Mouse (Mus musculus) heart, embryonic 11.5 days (tissue): ENCODE data around the gene Ltbp2. TPM values are rescaled to one million over a fixed set of nuclear protein-coding genes. Genes with fewer than 3 reads are reported as not detected.

Experiments used
- ATAC-seq: fragments of 200-750 bp; cut with Nextera tagmentation; replicated peaks from 2 replicates; pipeline ENCODE4 v1.8.0; 2017; ENCODE audit warnings: moderate library complexity; ENCODE audit not compliant: insufficient number of reproducible peaks, low FRiP score, low TSS enrichment
- H3K27ac ChIP-seq: fragments of 300-500 bp; sonication (generic); 2 replicates; pipeline ENCODE4 v1.5.1; 2014; ENCODE audit warnings: mild to moderate bottlenecking, low read depth, low read length
- H3K27me3 ChIP-seq: fragments of 300-500 bp; sonication (generic); 2 replicates; pipeline ENCODE4 v1.6.1; 2014; ENCODE audit warnings: mild to moderate bottlenecking, low read length, mixed read lengths; ENCODE audit not compliant: control insufficient read depth, insufficient read depth
- H3K36me3 ChIP-seq: fragments of 300-500 bp; sonication (generic); 2 replicates; pipeline ENCODE4 v1.6.1; 2014; ENCODE audit warnings: mild to moderate bottlenecking, low read length, moderate library complexity, mixed read lengths; ENCODE audit not compliant: control insufficient read depth, insufficient read depth
- H3K4me1 ChIP-seq: fragments of 300-500 bp; sonication (generic); 2 replicates; pipeline ENCODE4 v1.6.1; 2014; ENCODE audit warnings: low read length; ENCODE audit not compliant: control insufficient read depth, insufficient read depth
- H3K4me2 ChIP-seq: fragments of 300-500 bp; sonication (generic); 2 replicates; pipeline ENCODE4 v1.6.1; 2014; ENCODE audit warnings: mild to moderate bottlenecking, moderate library complexity
- H3K4me3 ChIP-seq: fragments of 300-500 bp; sonication (generic); 2 replicates; pipeline ENCODE4 v1.5.1; 2014; ENCODE audit warnings: low read depth, low read length
- H3K9ac ChIP-seq: fragments of 300-500 bp; sonication (generic); 2 replicates; pipeline ENCODE4 v1.6.1; 2014; ENCODE audit warnings: mild to moderate bottlenecking, low read depth, low read length, moderate library complexity
- H3K9me3 ChIP-seq: fragments of 300-500 bp; sonication (generic); replicated peaks from 2 replicates; pipeline ENCODE4 v1.6.1; 2016; ENCODE audit warnings: low read length; ENCODE audit not compliant: control insufficient read depth
- WGBS: fragments of 180-500 bp; shearing (Covaris S2); extraction: QIAGEN DNeasy Blood & Tissue Kit; methylation state at CpG from one replicate; pipeline ENCODE4 v1.1.7; 2014; ENCODE audit not compliant: insufficient replicate concordance; 5-methylcytosine and 5-hydroxymethylcytosine counted together
- polyA plus RNA-seq: library from polyadenylated mRNA; unstranded; fragments of >200 nt; fragmentation: Nextera tagmentation; extraction: Ambion mirVana; gene quantifications from 2 replicates; pipeline ENCODE4 v1.2.1, GENCODE M21; 2014

Ltbp2 gene
- polyA plus RNA-seq, 1 experiment from 2014 or later: 0.37 TPM

DNA sequence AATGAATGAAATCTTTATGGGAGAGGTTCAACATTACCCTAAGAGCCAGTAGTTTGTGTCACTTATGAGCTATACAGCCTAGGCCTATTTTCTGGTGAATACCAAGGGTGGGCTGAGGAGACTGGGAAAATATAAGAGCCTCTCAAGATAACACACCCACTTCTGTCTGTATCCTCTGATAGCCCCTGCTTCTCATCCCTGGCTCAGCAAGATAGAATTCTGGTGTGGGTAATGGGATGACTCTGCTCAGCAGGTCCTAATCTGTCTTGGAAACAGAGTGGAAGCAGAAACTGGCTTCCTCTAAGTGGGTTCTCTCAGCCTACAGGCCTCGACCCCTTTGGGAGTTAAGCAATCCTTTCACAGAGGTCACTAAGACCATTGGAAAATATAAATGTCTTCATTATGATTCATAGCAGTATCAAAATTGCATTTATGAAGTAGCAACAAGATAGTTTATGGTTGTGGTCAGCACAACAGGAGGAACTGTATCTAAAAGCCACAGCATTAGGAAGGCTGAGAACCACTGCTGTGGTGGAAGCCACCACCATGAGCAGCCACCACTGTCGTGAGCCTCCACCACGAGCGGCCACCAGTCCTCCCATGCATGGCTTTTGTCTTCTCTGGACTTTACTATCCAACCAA, 21.8 kb downstream of the Ltbp2 start:
- H3K4me2 ChIP-seq: no peak overlapping the region
- H3K4me3 ChIP-seq: no peak overlapping the region
- no peak overlapping the region for H3K27ac ChIP-seq
- H3K36me3 ChIP-seq: no peaks in the 10 kb centered on the region
- ATAC-seq: 0 out of 2 replicates have a peak, but pooled peaks have one; percentile 32
- H3K27me3 ChIP-seq: peaks cover 7% of the 10 kb centered on the region; the same call in 1 of the 2 replicates
- no peak overlapping the region for H3K9ac ChIP-seq
- 70% methylated on average over 4 of the region's 4 CpGs for WGBS
- peaks cover 7% of the 10 kb centered on the region for H3K4me1 ChIP-seq
- no peaks in the 10 kb centered on the region for H3K9me3 ChIP-seq

DNA sequence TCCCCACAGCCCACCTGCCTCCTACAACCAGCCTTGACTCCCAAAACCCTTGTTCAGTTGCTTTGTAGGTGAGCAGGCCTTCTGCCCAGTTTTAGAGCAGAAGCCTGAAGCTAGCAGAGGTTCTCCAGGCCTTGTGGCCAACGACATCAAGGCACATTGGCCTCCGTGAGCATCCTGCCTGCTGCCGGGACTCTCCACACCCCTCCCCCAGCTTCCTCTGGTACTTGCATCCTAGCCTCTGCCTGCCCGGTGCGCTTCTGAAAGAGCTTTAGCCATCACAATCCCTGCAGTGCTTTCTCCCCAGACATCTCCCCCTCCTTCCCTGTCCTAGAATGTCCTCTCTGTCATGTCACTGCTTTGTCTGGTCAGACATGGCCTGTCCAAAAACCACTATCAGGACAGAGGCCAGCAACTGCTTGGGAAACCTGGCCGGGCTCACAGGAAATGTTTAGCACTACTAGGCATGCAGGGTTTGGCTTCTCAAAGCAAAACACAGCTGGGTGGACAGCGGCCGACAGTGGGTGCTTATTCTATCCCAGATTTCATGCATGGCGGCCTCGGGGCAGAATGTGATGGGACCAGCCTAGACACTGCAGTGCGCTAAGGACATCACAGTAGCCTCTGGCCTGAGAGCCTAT, 24.8 kb downstream of the Ltbp2 start:
- Histone ChIP-seq H3K9ac (no peak overlapping the region), H3K27me3 (peaks cover 9% of the 10 kb centered on the region; the same call in 1 of the 2 replicates), H3K9me3 (no peaks in the 10 kb centered on the region), H3K4me3 (no peak overlapping the region), H3K36me3 (no peaks in the 10 kb centered on the region), H3K4me1 (peaks cover 7% of the 10 kb centered on the region), H3K4me2 (no peak overlapping the region), H3K27ac (no peak overlapping the region)
- WGBS: 49% methylated on average over 11 of the region's 11 CpGs
- ATAC-seq: no peak

DNA sequence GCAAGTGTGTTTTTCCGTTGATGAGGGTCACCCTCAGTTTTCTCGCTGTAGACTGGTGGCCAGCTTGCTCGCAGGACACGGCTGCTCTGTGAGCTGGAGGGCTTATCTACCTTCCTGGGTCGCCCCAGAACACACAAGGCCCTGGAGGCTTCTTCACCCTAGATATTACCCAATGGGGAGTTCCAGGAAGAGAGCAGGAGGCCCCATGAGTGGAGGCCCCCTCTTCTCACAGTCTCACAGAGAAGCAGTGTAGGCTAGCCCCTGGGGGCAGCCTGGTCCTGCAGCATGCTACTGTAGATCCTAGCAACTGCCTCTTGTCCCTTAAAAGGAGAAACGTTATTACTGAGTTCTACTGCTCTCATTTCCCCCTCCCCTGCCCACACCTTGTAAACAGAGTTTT, 28.4 kb downstream of the Ltbp2 start:
- Histone ChIP-seq H3K4me3 (no peak overlapping the region), H3K27me3 (peaks cover 9% of the 10 kb centered on the region; the same call in 1 of the 2 replicates), H3K9me3 (no peaks in the 10 kb centered on the region), H3K9ac (no peak overlapping the region), H3K4me2 (no peak overlapping the region), H3K27ac (no peak overlapping the region), H3K4me1 (peaks cover 7% of the 10 kb centered on the region), H3K36me3 (no peaks in the 10 kb centered on the region)
- 51% methylated on average over 6 of the region's 6 CpGs for WGBS
- ATAC-seq: no peak

DNA sequence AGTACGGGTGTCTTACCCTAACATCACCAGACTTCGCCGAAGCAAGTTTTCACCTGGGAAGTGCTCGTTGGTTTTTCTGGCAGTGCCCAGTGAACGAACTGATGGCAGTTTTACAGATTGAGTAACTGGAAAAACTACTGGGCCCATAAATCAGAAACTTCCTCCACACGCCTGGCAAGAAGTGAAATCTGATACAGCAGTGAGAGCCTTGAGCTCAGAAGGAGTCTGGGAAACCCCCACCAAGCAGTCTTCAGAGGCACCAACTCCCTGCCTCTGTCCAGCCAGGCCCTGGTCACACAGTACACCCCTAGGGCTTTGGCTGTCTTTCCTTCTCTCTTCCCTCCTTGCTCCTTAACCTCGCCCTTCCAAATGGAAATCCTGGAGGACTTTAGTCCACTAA, 28.9 kb downstream of the Ltbp2 start:
- no peak overlapping the region for H3K4me3 ChIP-seq
- no peak overlapping the region for H3K4me2 ChIP-seq
- H3K9ac ChIP-seq: no peak overlapping the region
- no peaks in the 10 kb centered on the region for H3K36me3 ChIP-seq
- peaks cover 9% of the 10 kb centered on the region; the same call in 1 of the 2 replicates for H3K27me3 ChIP-seq
- no peak overlapping the region for H3K27ac ChIP-seq
- peaks cover 7% of the 10 kb centered on the region for H3K4me1 ChIP-seq
- WGBS: 53% methylated on average over 7 of the region's 7 CpGs
- no peak for ATAC-seq
- no peaks in the 10 kb centered on the region for H3K9me3 ChIP-seq

DNA sequence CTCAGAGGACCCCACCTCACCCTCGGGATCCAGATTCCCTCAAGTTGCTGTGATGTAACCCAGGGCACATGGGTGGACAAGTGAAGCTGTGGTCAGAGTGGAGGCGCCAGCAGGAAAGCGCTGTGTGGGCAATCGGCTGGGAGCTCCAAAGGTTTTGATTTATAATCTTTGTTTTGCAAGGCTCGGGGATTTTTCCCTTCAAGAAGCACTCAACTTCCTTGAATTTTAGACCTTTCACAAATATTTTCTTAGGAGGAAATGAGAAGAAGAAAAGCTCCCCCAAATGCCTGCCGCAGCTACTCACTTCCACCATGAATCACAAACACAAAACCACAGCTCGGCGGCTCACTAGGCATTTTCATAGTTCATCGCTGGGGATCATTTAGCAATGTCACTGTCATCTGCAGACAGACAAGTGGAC, 29.7 kb downstream of the Ltbp2 start:
- H3K27me3 ChIP-seq: peaks cover 9% of the 10 kb centered on the region; the same call in 1 of the 2 replicates
- no peaks in the 10 kb centered on the region for H3K36me3 ChIP-seq
- WGBS: 68% methylated on average over 9 of the region's 9 CpGs
- H3K9me3 ChIP-seq: no peaks in the 10 kb centered on the region
- peaks cover 5% of the 10 kb centered on the region for H3K4me1 ChIP-seq
- H3K9ac ChIP-seq: no peak overlapping the region
- no peak overlapping the region for H3K4me3 ChIP-seq
- no peak overlapping the region for H3K4me2 ChIP-seq
- H3K27ac ChIP-seq: no peak overlapping the region
- ATAC-seq: no peak

DNA sequence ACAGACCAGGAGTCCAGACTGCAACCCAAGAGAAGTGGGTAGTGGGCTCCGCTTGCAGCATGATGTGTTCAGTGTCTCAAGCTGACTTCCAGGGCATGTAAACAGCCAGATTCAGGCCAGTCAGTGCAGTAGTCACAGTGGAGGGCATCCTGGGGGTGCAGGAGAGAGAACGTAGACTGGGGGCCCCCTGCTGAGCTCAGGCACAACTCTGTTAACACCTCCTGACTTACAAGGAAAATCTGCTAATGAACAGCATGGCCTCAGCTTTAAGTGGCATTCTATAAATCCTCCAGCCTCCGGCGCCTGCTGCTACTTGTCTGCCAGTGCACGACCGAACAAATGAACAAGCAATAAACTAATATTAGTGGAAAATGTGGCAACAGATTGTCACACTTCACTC, 33.6 kb downstream of the Ltbp2 start:
- Histone ChIP-seq H3K27ac (no peak overlapping the region), H3K36me3 (no peaks in the 10 kb centered on the region), H3K9ac (no peak overlapping the region), H3K4me3 (no peak overlapping the region), H3K4me1 (no peaks in the 10 kb centered on the region), H3K4me2 (no peak overlapping the region), H3K9me3 (no peaks in the 10 kb centered on the region), H3K27me3 (no peaks in the 10 kb centered on the region)
- no peak for ATAC-seq
- 53% methylated on average over 6 of the region's 6 CpGs for WGBS

DNA sequence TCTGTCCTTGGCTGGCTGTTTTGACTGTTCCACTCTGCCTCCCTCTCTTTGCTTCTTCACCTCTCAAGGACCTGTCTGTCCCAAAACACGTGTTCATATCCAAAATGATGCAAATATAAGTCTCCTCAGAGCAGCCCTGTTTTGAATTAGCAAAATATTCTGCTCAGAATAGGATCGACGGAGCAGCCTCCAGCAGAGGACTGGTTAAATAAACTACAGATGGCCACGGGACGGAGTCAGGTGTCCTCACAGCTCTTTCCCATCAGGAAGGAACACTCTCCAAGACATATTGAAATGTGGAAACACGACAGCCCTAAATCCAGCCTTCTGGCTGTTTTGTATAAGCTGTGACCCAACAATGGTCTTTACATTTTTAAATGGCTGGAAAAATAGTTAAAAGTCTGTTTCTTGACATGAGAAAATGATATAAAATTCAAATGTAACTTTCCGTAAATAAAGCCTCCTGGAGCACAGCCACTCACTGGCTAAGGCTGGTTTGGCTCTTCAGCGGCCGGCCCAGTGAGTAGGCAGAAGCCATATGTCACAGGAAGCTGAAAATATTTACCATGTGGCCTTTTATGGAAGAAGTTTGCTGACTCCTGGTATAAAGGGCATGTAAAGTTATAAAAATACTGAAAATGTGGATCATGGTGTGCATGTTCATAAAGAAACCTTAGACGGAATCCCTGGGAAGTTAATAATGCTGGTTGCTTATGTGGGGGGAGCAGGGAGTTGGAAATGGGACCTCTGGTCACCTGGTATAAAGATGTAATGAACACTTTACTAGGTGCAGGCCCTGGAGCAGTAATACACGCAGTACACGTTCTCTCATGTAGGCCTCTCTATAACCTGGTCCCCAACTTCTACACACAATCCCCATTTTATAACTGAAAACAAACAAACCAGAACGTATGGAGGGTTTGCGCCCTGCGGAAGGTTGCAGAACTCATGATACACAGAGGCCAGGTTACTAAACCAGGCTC, 34.9 kb downstream of the Ltbp2 start:
- Histone ChIP-seq H3K27me3 (no peaks in the 10 kb centered on the region), H3K4me3 (no peak overlapping the region), H3K9me3 (no peaks in the 10 kb centered on the region), H3K9ac (no peak overlapping the region), H3K4me1 (no peaks in the 10 kb centered on the region), H3K36me3 (no peaks in the 10 kb centered on the region), H3K27ac (no peak overlapping the region), H3K4me2 (no peak overlapping the region)
- no peak for ATAC-seq
- 76% methylated on average over 15 of the region's 15 CpGs for WGBS

DNA sequence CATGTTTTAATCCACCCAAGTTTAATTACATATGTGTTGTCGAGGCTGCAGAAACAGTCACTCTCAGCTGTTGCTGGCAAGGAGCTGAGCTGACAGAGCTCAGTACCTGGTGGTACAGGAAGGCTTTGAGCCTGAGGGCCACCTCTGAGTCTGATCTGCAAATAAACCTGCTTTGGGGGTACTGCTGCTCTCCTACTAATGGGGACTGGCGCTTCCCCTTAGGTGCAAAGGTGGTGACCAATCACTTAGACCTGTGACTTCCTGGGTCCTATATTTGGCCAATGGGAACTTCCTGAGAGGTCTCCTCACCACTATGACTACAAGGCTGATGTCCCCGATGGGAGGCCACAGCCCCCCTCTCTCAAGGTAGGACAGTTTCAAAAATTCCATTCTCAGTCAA, 35.6 kb downstream of the Ltbp2 start:
- no peaks in the 10 kb centered on the region for H3K36me3 ChIP-seq
- no peak overlapping the region for H3K9ac ChIP-seq
- ATAC-seq: no peak
- H3K4me3 ChIP-seq: no peak overlapping the region
- H3K4me1 ChIP-seq: no peaks in the 10 kb centered on the region
- no peaks in the 10 kb centered on the region for H3K9me3 ChIP-seq
- no peak overlapping the region for H3K4me2 ChIP-seq
- no peaks in the 10 kb centered on the region for H3K27me3 ChIP-seq
- WGBS: 74% methylated on average over 3 of the region's 3 CpGs
- no peak overlapping the region for H3K27ac ChIP-seq
